Mouse (Mus musculus) heart, adult 2 months (tissue): ENCODE results near the gene Ctnna2.

ENCODE experiments used
- CTCF ChIP-seq: fragments of 200-600 bp; IDR thresholded peaks from 2 replicates; pipeline ENCODE4 v1.8.1; 2022; ENCODE audit warnings: antibody characterized with exemption, mild to moderate bottlenecking, moderate library complexity
- POLR2A ChIP-seq: fragments of 200-500 bp; IDR thresholded peaks from 2 replicates; pipeline ENCODE4 v1.6.1; 2011; ENCODE audit warnings: mild to moderate bottlenecking, low read depth, low read length, control low read depth; ENCODE audit not compliant: insufficient read depth

DNA sequence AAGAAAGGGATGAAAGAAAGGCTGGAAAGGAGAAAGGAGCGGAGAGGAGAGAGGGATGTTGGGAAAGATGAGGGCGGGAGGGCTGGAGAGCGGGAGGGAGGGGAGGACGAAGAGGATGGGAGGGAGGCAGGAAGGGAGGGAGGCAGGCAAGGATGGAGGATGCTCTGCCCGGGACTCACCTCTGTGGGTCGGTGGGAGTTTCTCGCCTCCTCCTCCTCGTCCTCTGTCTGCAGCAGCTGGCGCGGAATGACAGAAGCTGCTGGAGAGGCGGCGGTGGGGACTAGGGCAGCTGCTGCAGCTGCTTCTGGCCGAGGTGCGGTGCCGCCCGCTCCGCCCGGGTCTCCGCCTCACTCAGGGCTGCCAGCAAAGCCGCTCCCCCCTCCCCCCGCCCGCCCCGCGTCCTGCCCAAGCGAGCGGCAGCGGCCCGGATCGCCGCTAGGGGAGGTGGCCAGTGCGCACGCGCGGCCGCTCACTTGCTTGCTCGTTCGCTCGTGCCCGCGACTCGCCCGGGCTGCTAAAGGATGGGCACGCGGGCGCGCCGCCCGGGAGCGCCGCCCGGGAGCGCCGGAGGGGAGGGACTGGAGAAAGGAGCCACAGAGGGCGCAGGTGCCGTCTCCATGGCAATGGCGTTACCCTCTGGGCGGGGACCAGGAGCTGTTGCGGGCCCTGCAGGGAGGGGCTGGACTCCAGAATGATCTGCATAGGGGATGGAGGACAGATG lies at the start of gene Ctnna2:
- no peak for TF ChIP-seq POLR2A
- TF ChIP-seq CTCF = peak; percentile 34
